Mouse (Mus musculus): ENCODE data around the gene Vmn1r181. TPM values are rescaled to one million over a fixed set of nuclear protein-coding genes. Genes with fewer than 3 reads are reported as not detected.

Vmn1r181 gene
- not detected for polyA plus RNA-seq (2017; shearing (Covaris generic))

GRCm38 (mm10) chr7:23974315-23974714 is at the start of gene Vmn1r181:
Vmn1r181 (plus strand) TSS chr7:23974615.

DNA sequence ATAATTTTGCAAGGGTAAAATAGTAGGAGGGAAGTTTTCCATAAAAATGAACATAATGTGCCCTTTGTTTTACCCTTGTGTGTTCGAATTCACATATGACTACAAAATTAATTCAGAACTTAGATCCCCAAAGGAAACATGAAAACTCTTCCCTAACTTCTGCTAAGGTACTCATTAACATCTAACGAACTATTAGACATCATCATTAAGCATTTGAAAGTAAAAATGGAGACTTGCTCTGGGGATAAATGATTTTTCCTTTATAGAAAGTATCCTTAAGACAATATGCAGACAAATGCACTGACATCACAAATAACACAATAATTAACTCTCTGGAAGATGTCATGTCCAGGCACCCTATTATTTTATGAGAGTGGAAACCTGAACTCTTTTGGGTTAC is 47.7 kb upstream of the Vmn1r181 start, which contains the start of gene Vmn1r179:
Gene Vmn1r179, plus strand, starts transcription at position 301 of the 400 bp plus-strand sequence.

DNA sequence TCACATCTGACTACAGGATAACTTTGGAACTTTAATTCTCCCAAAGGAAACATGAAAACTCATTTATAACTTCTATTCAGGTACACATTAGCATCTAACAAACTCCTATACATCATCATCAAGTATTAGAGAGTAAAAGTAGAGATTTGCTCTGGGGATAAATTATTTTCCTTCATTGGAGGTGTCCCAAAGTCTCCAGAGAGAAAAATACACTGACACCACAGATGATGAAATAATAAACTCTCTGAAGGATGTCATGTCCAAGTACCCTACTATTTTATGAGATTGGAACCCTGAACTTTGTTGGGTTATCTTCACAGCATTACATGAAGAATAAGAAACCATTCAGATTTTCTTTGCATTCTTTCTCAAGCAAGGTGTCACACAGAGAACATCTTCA is 24.1 kb upstream of the Vmn1r181 start, which contains the start of gene Vmn1r180:
Gene Vmn1r180, plus strand, starts transcription at position 301 of the 400 bp plus-strand sequence.

GRCm38 (mm10) chr7:24001391-24001790 is 27.0 kb downstream of the Vmn1r181 start, which contains the start of gene V1rd19:
V1rd19 (plus strand) TSS chr7:24001691.

Other genes with a start within 250 kb of the Vmn1r181 start
- not detected for gene Vmn1r174, start 222.3 kb upstream of the Vmn1r181 start, polyA plus RNA-seq (2017; shearing (Covaris generic))
- not detected for gene Vmn1r175, start 164.0 kb upstream of the Vmn1r181 start, polyA plus RNA-seq (2017; shearing (Covaris generic))
- gene Vmn1r176, start 137.2 kb upstream of the Vmn1r181 start, polyA plus RNA-seq (2017; shearing (Covaris generic)), result not detected
- not detected for gene Vmn1r177, start 108.2 kb upstream of the Vmn1r181 start, polyA plus RNA-seq (2017; shearing (Covaris generic))
- not detected for gene Vmn1r178, start 82.6 kb upstream of the Vmn1r181 start, polyA plus RNA-seq (2017; shearing (Covaris generic))
- 0.26 TPM for gene Vmn1r179, start 47.6 kb upstream of the Vmn1r181 start, polyA plus RNA-seq (2017; shearing (Covaris generic))
- gene Vmn1r180, start 24.0 kb upstream of the Vmn1r181 start, polyA plus RNA-seq (2017; shearing (Covaris generic)), result 0.07 TPM
- gene V1rd19, start 27.1 kb downstream of the Vmn1r181 start, polyA plus RNA-seq (2017; shearing (Covaris generic)), result not detected
- gene Vmn1r183, start 78.6 kb downstream of the Vmn1r181 start, polyA plus RNA-seq (2017; shearing (Covaris generic)), result 0.15 TPM
- 29.6 TPM for gene Zfp180, start 107.3 kb downstream of the Vmn1r181 start, polyA plus RNA-seq (2017; shearing (Covaris generic))
- gene Zfp112, start 137.7 kb downstream of the Vmn1r181 start, polyA plus RNA-seq (2017; shearing (Covaris generic)), result 1.8 TPM
- gene Zfp235, start 159.6 kb downstream of the Vmn1r181 start, polyA plus RNA-seq (2017; shearing (Covaris generic)), result 4.5 TPM
- 0.34 TPM for gene Zfp114, start 200.4 kb downstream of the Vmn1r181 start, polyA plus RNA-seq (2017; shearing (Covaris generic))
- 0.29 TPM for gene Zfp111, start 236.8 kb downstream of the Vmn1r181 start, polyA plus RNA-seq (2017; shearing (Covaris generic))

Measured in effector memory CD4-positive, alpha-beta T cell, adult 7 months (primary cell).